Mouse (Mus musculus): ENCODE data around the gene Ntrk2. TPM values are rescaled to one million over a fixed set of nuclear protein-coding genes. Genes with fewer than 3 reads are reported as not detected.

The Ntrk2 gene
- polyA plus RNA-seq (2012; rRNA removed), result 72.3 and 73.5 TPM in 2 replicates

GRCm38 (mm10) chr13:58806397-58806892 lies at the start of gene Ntrk2:
Gene Ntrk2, plus strand, starts transcription at chr13:58806569.

Other genes starting within 250 kb of the Ntrk2 start
- gene Slc28a3, start 195.7 kb upstream of the Ntrk2 start, polyA plus RNA-seq (2012; rRNA removed), result 0.04 and 0.07 TPM in 2 replicates

Data from central nervous system, embryonic 18 days (tissue).